Mouse (Mus musculus) midbrain, embryonic 16.5 days (tissue): ENCODE measurements around the gene Smg5. TPM values are rescaled to one million over a fixed set of nuclear protein-coding genes. Genes with fewer than 3 reads are reported as not detected.

Experiments used
- ATAC-seq: fragments of 200-750 bp; cut with Nextera tagmentation; 2 replicates; pipeline ENCODE4 v1.8.0; 2017; ENCODE audit warnings: moderate TSS enrichment
- H3K27ac ChIP-seq: fragments of 300-500 bp; sonication (generic); 2 replicates; pipeline ENCODE4 v1.5.1; 2014; ENCODE audit warnings: mild to moderate bottlenecking, low read length, mixed read lengths
- H3K27me3 ChIP-seq: fragments of 300-500 bp; sonication (generic); 2 replicates; pipeline ENCODE4 v1.6.1; 2014; ENCODE audit warnings: low read depth, low read length, mixed read lengths; ENCODE audit not compliant: control insufficient read depth, insufficient read depth
- H3K36me3 ChIP-seq: fragments of 300-500 bp; sonication (generic); 2 replicates; pipeline ENCODE4 v1.6.1; 2014; ENCODE audit warnings: mild to moderate bottlenecking, low read length, moderate library complexity, mixed read lengths; ENCODE audit not compliant: control insufficient read depth, insufficient read depth
- H3K4me1 ChIP-seq: fragments of 300-500 bp; sonication (generic); 2 replicates; pipeline ENCODE4 v1.6.1; 2014; ENCODE audit warnings: mild to moderate bottlenecking, low read length, mixed read lengths; ENCODE audit not compliant: control insufficient read depth, insufficient read depth
- H3K4me2 ChIP-seq: fragments of 300-500 bp; sonication (generic); 2 replicates; pipeline ENCODE4 v1.6.1; 2014; ENCODE audit warnings: mild to moderate bottlenecking, low read length, mixed read lengths
- H3K4me3 ChIP-seq: fragments of 300-500 bp; sonication (generic); 2 replicates; pipeline ENCODE4 v1.5.1; 2014; ENCODE audit warnings: low read depth, mild to moderate bottlenecking, low read length, moderate library complexity, mixed read lengths
- H3K9ac ChIP-seq: fragments of 300-500 bp; sonication (generic); 2 replicates; pipeline ENCODE4 v1.6.1; 2014; ENCODE audit warnings: low read depth, low read length, mixed read lengths
- H3K9me3 ChIP-seq: fragments of 300-500 bp; sonication (generic); replicated peaks from 2 replicates; pipeline ENCODE4 v1.6.1; 2014; ENCODE audit warnings: mild to moderate bottlenecking, low read length, mixed read lengths; ENCODE audit not compliant: control insufficient read depth, poor library complexity, severe bottlenecking
- WGBS: fragments of 180-500 bp; shearing (Covaris S2); extraction: QIAGEN DNeasy Blood & Tissue Kit; methylation state at CpG from one replicate; pipeline ENCODE4 v1.1.7; 2014; 5-methylcytosine and 5-hydroxymethylcytosine counted together
- polyA plus RNA-seq: library from polyadenylated mRNA; unstranded; fragments of >200 nt; fragmentation: Nextera tagmentation; extraction: Ambion mirVana; gene quantifications from 2 replicates; pipeline ENCODE4 v1.2.1, GENCODE M21; 2015

The Smg5 gene
- polyA plus RNA-seq, 1 experiment from 2014 or later: 61.4 TPM

DNA sequence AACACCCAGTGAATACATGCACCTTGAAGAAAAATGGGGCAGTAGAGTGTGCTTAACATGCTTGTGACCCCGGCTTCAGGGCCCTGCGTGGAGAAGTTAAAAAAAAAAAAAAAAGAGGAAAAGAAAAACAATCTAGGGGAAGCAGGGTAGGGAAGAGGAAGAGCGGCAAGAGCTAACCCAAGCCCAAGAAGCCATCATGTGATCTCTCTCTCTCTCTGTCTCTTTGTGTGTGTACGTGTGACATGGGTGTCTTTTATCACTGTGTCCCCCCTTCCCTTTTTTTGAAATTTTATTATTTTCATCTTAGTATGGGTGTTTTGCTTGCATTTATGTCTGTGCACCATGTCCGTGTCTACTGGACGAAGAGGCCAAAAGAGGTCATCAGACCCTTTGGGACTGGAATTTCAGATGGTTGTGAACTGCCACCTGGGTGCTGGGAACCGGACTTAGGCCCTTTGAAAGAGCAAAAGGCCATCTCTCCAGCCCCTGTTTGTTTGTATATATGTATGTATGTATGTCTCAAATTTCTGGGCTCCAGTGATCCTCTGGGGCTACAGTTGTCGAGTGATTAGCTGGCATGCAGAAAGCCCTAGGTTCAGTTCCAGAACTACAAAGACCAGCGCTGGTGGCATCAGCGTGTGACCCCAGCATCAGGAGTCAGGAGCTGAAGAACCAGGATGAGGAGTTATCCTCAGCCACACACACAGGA, 67.6 kb downstream of the Smg5 start:
- H3K9ac ChIP-seq: no peak overlapping the region
- H3K4me2 ChIP-seq: no peak overlapping the region
- H3K27ac ChIP-seq: no peak overlapping the region
- H3K27me3 ChIP-seq: no peaks in the 10 kb centered on the region
- no peaks in the 10 kb centered on the region for H3K36me3 ChIP-seq
- no peak overlapping the region for H3K4me3 ChIP-seq
- WGBS: 94% methylated on average over 10 of the region's 10 CpGs
- no peaks in the 10 kb centered on the region for H3K9me3 ChIP-seq
- ATAC-seq: no peak
- peaks cover 3% of the 10 kb centered on the region; the same call in 1 of the 2 replicates for H3K4me1 ChIP-seq

DNA sequence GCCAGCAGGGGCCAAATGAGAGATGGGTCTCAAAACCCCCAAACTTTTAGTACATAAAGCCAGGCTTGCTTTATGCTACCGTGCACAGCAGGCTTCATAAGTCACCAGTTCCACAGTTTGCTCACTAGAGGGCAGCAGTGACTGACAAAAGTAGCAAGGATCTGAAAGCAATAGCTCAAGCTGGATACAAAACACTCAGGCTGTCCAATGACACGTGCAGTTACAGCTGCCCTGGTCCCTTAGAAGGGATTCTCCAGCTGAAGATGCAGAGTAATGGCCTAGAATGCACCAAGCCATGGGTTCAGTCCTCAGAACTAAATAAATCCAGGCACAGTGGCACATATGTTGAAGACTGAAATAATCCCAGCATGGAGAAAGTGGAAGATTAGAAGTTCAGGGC, 71.0 kb downstream of the Smg5 start:
- no peak for ATAC-seq
- H3K36me3 ChIP-seq: peaks cover 2% of the 10 kb centered on the region
- H3K4me2 ChIP-seq: no peak overlapping the region
- H3K4me3 ChIP-seq: no peak overlapping the region
- H3K9me3 ChIP-seq: no peaks in the 10 kb centered on the region
- 2% methylated on average over 2 of the region's 2 CpGs for WGBS
- H3K27ac ChIP-seq: no peak overlapping the region
- H3K4me1 ChIP-seq: peaks cover 12% of the 10 kb centered on the region
- no peak overlapping the region for H3K9ac ChIP-seq
- H3K27me3 ChIP-seq: no peaks in the 10 kb centered on the region

GRCm38 (mm10) chr3:88407529-88407928, 71.5 kb downstream of the Smg5 start:
- WGBS: 61% methylated on average over 7 of the region's 7 CpGs
- Histone ChIP-seq H3K4me2 (no peak overlapping the region), H3K27me3 (no peaks in the 10 kb centered on the region), H3K27ac (no peak overlapping the region), H3K36me3 (peaks cover 6% of the 10 kb centered on the region), H3K4me1 (peaks cover 12% of the 10 kb centered on the region), H3K9me3 (no peaks in the 10 kb centered on the region), H3K4me3 (no peak overlapping the region), H3K9ac (no peak overlapping the region)
- ATAC-seq: no peak

DNA sequence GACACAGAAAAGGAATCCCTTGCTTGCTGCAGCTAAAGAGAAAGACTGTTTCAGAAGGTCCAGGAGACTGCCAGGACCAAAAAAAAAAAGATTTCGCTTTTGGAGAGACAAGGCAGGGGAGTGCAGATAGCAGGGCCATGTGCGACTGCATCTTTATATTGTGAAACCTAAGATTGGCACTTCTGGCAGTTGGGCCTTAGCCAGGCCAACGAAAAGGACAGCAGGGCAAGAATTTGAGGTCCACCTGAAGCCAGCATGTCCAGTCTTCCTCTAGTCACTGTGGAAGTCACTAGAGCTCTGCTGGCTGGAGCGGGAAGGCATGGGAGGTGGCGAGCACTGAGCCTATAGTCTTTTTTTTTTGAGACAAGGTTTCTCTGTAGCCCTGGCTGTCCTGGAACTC, 72.9 kb downstream of the Smg5 start:
- peaks cover 10% of the 10 kb centered on the region for H3K36me3 ChIP-seq
- H3K4me3 ChIP-seq: no peak overlapping the region
- 70% methylated on average over 5 of the region's 5 CpGs for WGBS
- no peak overlapping the region for H3K27ac ChIP-seq
- peak overlapping the region; percentile 80 for H3K9ac ChIP-seq
- peak overlapping the region; percentile 75; the same call in 1 of the 2 replicates for H3K4me2 ChIP-seq
- peaks cover 12% of the 10 kb centered on the region for H3K4me1 ChIP-seq
- H3K9me3 ChIP-seq: no peaks in the 10 kb centered on the region
- no peak for ATAC-seq
- H3K27me3 ChIP-seq: no peaks in the 10 kb centered on the region

- peak within 1 kb of the TSS; percentile 61 for H3K4me3 ChIP-seq
- peak; percentile 91 for ATAC-seq
- peaks cover 14% of the 10 kb centered on the region for H3K36me3 ChIP-seq
- peak within 1 kb of the TSS; percentile 82 for H3K27ac ChIP-seq
- under 1% methylated on average over 54 of the region's 54 CpGs for WGBS
- H3K4me2 ChIP-seq: peak within 1 kb of the TSS; percentile 75
- peaks cover 12% of the 10 kb centered on the region for H3K4me1 ChIP-seq
- H3K27me3 ChIP-seq: no peaks in the 10 kb centered on the region
- H3K9ac ChIP-seq: peak within 1 kb of the TSS; percentile 80
- no peaks in the 10 kb centered on the region for H3K9me3 ChIP-seq
Measured at GRCm38 (mm10) chr3:88409741-88410644, 73.9 kb downstream of the Smg5 start, which contains the start of gene Pmf1. Gene Pmf1, minus strand, starts transcription at chr3:88410331.

- peaks cover 14% of the 10 kb centered on the region for H3K36me3 ChIP-seq
- no peaks in the 10 kb centered on the region for H3K9me3 ChIP-seq
- H3K4me3 ChIP-seq: peak overlapping the region; percentile 61
- ATAC-seq: no peak
- no peaks in the 10 kb centered on the region for H3K27me3 ChIP-seq
- peak overlapping the region; percentile 82 for H3K27ac ChIP-seq
- H3K4me2 ChIP-seq: peak overlapping the region; percentile 75
- H3K4me1 ChIP-seq: peaks cover 12% of the 10 kb centered on the region
- H3K9ac ChIP-seq: peak overlapping the region; percentile 80; the same call in 1 of the 2 replicates
- 24% methylated on average over 7 of the region's 7 CpGs for WGBS
Measured at GRCm38 (mm10) chr3:88410645-88411031, 74.6 kb downstream of the Smg5 start.

- no peak overlapping the region for H3K9ac ChIP-seq
- peaks cover 12% of the 10 kb centered on the region for H3K4me1 ChIP-seq
- no peak overlapping the region for H3K4me2 ChIP-seq
- WGBS: 92% methylated on average over 4 of the region's 4 CpGs
- no peak overlapping the region for H3K27ac ChIP-seq
- H3K27me3 ChIP-seq: no peaks in the 10 kb centered on the region
- no peak for ATAC-seq
- no peak overlapping the region for H3K4me3 ChIP-seq
- H3K36me3 ChIP-seq: peaks cover 16% of the 10 kb centered on the region
- no peaks in the 10 kb centered on the region for H3K9me3 ChIP-seq
Measured at GRCm38 (mm10) chr3:88411681-88412080, 75.6 kb downstream of the Smg5 start.
